Mouse (Mus musculus) heart, postnatal 0 days (tissue): Measurements from ENCODE around the gene Ephb2. TPM values are rescaled to one million over a fixed set of nuclear protein-coding genes. Genes with fewer than 3 reads are reported as not detected.
A peak's percentile ranks its signal among the peaks of the same experiment; 100 is the strongest.

Experiments used
- ATAC-seq: fragments of 200-750 bp; cut with Nextera tagmentation; 2 replicates; pipeline ENCODE4 v1.8.0; 2017; ENCODE audit warnings: low read depth, moderate number of reproducible peaks, moderate library complexity; ENCODE audit not compliant: insufficient read depth
- DNase-seq: peaks from one replicate; pipeline ENCODE4 v3.0.0-alpha.2; 2016; ENCODE audit warnings: low spot score
- H3K27ac ChIP-seq: fragments of 300-500 bp; sonication (generic); 2 replicates; pipeline ENCODE4 v1.5.1; 2014; ENCODE audit warnings: low read depth, mild to moderate bottlenecking
- H3K27me3 ChIP-seq: fragments of 300-500 bp; sonication (generic); 2 replicates; pipeline ENCODE4 v1.6.1; 2014; ENCODE audit warnings: low read length, mixed read lengths; ENCODE audit not compliant: control insufficient read depth, insufficient read depth
- H3K36me3 ChIP-seq: fragments of 300-500 bp; sonication (generic); replicated peaks from 2 replicates; pipeline ENCODE4 v1.6.1; 2014; ENCODE audit warnings: low read length, mixed read lengths; ENCODE audit not compliant: control insufficient read depth, insufficient read depth
- H3K4me1 ChIP-seq: fragments of 300-500 bp; sonication (generic); 2 replicates; pipeline ENCODE4 v1.6.1; 2014; ENCODE audit warnings: antibody characterized with exemption; ENCODE audit not compliant: control insufficient read depth, insufficient read depth
- H3K4me2 ChIP-seq: fragments of 300-500 bp; sonication (generic); 2 replicates; pipeline ENCODE4 v1.6.1; 2014; ENCODE audit warnings: low read depth, mild to moderate bottlenecking, low read length, moderate library complexity
- H3K4me3 ChIP-seq: fragments of 300-500 bp; sonication (generic); 2 replicates; pipeline ENCODE4 v1.5.1; 2014; ENCODE audit warnings: low read depth, low read length
- H3K9ac ChIP-seq: fragments of 300-500 bp; sonication (generic); replicated peaks from 2 replicates; pipeline ENCODE4 v1.6.1; 2014; ENCODE audit warnings: low read depth, low read length, mixed read lengths
- H3K9me3 ChIP-seq: fragments of 300-500 bp; sonication (generic); replicated peaks from 2 replicates; pipeline ENCODE4 v1.6.1; 2016; ENCODE audit warnings: low read length; ENCODE audit not compliant: control insufficient read depth
- CTCF ChIP-seq: IDR thresholded peaks from 2 replicates; pipeline ENCODE4 v1.5.1; 2016; ENCODE audit warnings: antibody characterized with exemption, control low read depth, low read depth
- EP300 ChIP-seq: IDR thresholded peaks from 2 replicates; pipeline ENCODE4 v1.6.1; 2016; ENCODE audit warnings: antibody characterized with exemption, low read depth
- WGBS: fragments of 180-500 bp; shearing (Covaris S2); extraction: QIAGEN DNeasy Blood & Tissue Kit; methylation state at CpG from one replicate; pipeline ENCODE4 v1.1.7; 2014; 5-methylcytosine and 5-hydroxymethylcytosine counted together
- polyA plus RNA-seq: library from polyadenylated mRNA; unstranded; fragments of >200 nt; fragmentation: Nextera tagmentation; extraction: Ambion mirVana; gene quantifications from 2 replicates; pipeline ENCODE4 v1.2.1, GENCODE M21; 2015
- total RNA-seq: library from RNA; depleted of rRNA; stranded (reverse); fragments of >200 nt; gene quantifications from 2 replicates; pipeline ENCODE4 v1.2.3, GENCODE M21; 2014; ENCODE audit warnings: low replicate concordance

Gene Ephb2
- total and polyA plus RNA-seq, 2 experiments from 2014 or later = 0.19 to 10.2 TPM

DNA sequence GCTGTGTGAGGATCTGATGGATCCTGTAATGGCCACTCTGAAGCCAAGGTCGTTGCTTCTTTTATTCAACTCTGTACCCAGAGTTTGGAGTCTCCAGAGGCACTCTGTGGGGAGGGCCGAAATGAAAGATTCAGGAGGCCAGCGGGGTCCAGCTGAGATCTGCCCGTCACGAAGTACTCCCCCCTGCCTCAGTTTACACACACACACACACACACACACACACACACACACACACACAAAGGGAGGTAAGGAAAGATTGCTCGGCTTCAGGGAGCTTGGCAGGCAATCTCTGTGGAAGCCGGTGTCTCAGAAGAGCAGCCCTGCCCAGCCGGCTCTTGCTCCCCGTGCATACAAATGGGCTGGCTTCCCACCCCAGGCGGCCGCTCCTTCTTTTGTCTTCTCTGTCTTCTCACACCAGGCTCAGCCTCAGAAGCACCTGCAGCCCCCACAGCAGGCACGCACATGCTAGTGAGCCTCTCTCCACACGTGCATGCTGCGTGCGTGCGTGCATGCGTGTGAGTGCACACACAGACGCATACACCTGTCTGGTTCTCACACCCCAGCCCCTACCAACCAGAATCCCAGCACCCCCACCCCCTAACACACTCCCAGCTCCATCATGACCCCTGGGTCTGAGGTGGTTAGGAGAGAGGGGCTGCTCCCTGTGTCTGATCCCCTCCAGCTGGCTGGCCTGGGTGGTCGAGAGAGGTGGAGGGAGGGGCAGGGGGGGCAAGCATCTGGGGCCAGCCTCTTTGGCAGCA lies 85.0 kb downstream of the Ephb2 start:
- Histone ChIP-seq H3K27me3 (peaks cover 50% of the 10 kb centered on the region), H3K9ac (no peak overlapping the region), H3K36me3 (no peaks in the 10 kb centered on the region), H3K4me1 (peaks cover 13% of the 10 kb centered on the region), H3K9me3 (no peaks in the 10 kb centered on the region), H3K4me2 (no peak overlapping the region), H3K27ac (no peak overlapping the region), H3K4me3 (no peak overlapping the region)
- no peak for ATAC-seq
- no peak for DNase-seq
- TF ChIP-seq CTCF (no peak), EP300 (no peak)
- WGBS = 26% methylated on average over 19 of the region's 19 CpGs

DNA sequence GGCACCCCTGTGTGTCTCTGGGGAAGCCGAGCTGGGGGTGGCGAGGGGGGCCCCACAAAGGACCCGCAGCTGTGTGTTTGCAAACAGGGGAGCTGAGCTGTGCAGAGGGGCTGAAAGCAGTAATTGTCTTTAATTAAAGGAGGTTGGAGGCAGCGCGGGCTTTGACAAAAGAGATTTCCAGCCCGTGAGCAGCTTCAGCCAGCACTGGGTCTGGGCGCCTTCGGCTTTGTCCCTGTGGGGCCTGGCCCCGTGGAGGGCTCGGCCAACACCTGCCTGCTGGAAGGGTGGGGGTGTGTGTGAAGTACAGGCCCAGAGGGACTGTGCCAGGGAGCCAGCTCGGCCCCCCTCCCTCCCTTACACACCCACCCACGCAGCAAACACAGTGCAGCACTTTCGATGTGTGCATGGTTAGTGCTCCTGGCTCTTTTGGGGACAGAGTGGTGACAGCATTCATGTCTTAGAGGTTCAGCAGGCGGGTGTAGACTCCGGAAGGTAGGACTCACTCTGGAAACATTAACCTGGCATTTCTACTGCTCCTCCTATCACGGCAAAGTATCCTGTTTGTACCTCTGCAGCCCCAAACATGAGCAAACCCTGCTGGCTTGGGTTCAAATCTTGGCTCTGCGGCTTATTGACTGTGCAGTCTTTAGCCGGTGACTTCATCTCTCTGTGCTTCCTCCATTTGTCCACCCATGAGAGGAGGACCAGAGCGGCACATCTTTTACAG lies 85.8 kb downstream of the Ephb2 start:
- TF ChIP-seq CTCF (no peak), EP300 (no peak)
- no peak for ATAC-seq
- H3K4me3 ChIP-seq = no peak overlapping the region
- no peak overlapping the region for H3K4me2 ChIP-seq
- no peaks in the 10 kb centered on the region for H3K9me3 ChIP-seq
- no peak overlapping the region for H3K9ac ChIP-seq
- 0 out of 2 replicates have a peak, but pooled peaks cover 5% of the 10 kb centered on the region for H3K4me1 ChIP-seq
- H3K27ac ChIP-seq = no peak overlapping the region
- H3K36me3 ChIP-seq = no peaks in the 10 kb centered on the region
- no peak for DNase-seq
- H3K27me3 ChIP-seq = peaks cover 48% of the 10 kb centered on the region
- 45% methylated on average over 19 of the region's 19 CpGs for WGBS

GRCm38 (mm10) chr4:136749431-136749830 lies 86.4 kb downstream of the Ephb2 start:
- peaks cover 43% of the 10 kb centered on the region for H3K27me3 ChIP-seq
- no peak for DNase-seq
- no peak overlapping the region for H3K4me2 ChIP-seq
- no peaks in the 10 kb centered on the region for H3K9me3 ChIP-seq
- no peaks in the 10 kb centered on the region for H3K36me3 ChIP-seq
- no peak overlapping the region for H3K9ac ChIP-seq
- no peak overlapping the region for H3K27ac ChIP-seq
- no peak overlapping the region for H3K4me3 ChIP-seq
- no peak for TF ChIP-seq CTCF
- TF ChIP-seq EP300 = no peak
- WGBS = 71% methylated on average over 4 of the region's 4 CpGs
- 0 out of 2 replicates have a peak, but pooled peaks cover 4% of the 10 kb centered on the region for H3K4me1 ChIP-seq
- no peak for ATAC-seq

- 33% methylated on average over 7 of the region's 7 CpGs for WGBS
- peak; percentile 45 for ATAC-seq
Measured at GRCm38 (mm10) chr4:136748842-136749392, 86.9 kb downstream of the Ephb2 start.

GRCm38 (mm10) chr4:136746516-136746915 lies 89.3 kb downstream of the Ephb2 start:
- Histone ChIP-seq H3K27me3 (peaks cover 20% of the 10 kb centered on the region), H3K4me1 (peaks cover 15% of the 10 kb centered on the region), H3K36me3 (no peaks in the 10 kb centered on the region), H3K27ac (no peak overlapping the region), H3K9ac (no peak overlapping the region), H3K4me2 (no peak overlapping the region), H3K4me3 (no peak overlapping the region), H3K9me3 (no peaks in the 10 kb centered on the region)
- no peak for ATAC-seq
- 81% methylated on average over 1 of the region's 1 CpGs for WGBS
- TF ChIP-seq EP300 = no peak
- no peak for TF ChIP-seq CTCF
- DNase-seq = no peak

More at GRCm38 (mm10) chr4:136748842-136749392, 86.9 kb downstream of the Ephb2 start:
- Histone ChIP-seq H3K27ac (no peak overlapping the region), H3K9ac (no peak overlapping the region), H3K36me3 (no peaks in the 10 kb centered on the region), H3K4me1 (0 out of 2 replicates have a peak, but pooled peaks cover 4% of the 10 kb centered on the region), H3K27me3 (peaks cover 38% of the 10 kb centered on the region), H3K9me3 (no peaks in the 10 kb centered on the region), H3K4me3 (no peak overlapping the region), H3K4me2 (no peak overlapping the region)
- no peak for DNase-seq
- no peak for TF ChIP-seq EP300
- TF ChIP-seq CTCF = no peak
